Mouse (Mus musculus): ENCODE results near the gene Sema3b.

The Sema3b gene

GRCm38 (mm10) chr9:107611456-107612190 is 2.6 kb upstream of the Sema3b start:
- DNase-seq, result no peak

- DNase-seq, result no peak
Measured at GRCm38 (mm10) chr9:107609433-107609830, 403 bp upstream of the Sema3b start.

GRCm38 (mm10) chr9:107607653-107608245 is 1.3 kb downstream of the Sema3b start:
- DNase-seq, result no peak

- no peak for DNase-seq
Measured at GRCm38 (mm10) chr9:107607036-107607435, 2.0 kb downstream of the Sema3b start.

- no peak for DNase-seq
Measured at GRCm38 (mm10) chr9:107606591-107606990, 2.4 kb downstream of the Sema3b start.

- DNase-seq, result no peak
Measured at GRCm38 (mm10) chr9:107605041-107605661, 3.9 kb downstream of the Sema3b start.

- peak; percentile 65 to 74 for DNase-seq
Measured at GRCm38 (mm10) chr9:107603251-107603650, 5.8 kb downstream of the Sema3b start.

GRCm38 (mm10) chr9:107602068-107602648 is 6.9 kb downstream of the Sema3b start:
- peak; percentile 95 to 96 for DNase-seq

- no peak for DNase-seq
Measured at GRCm38 (mm10) chr9:107601275-107601674, 7.8 kb downstream of the Sema3b start.

- peak; percentile 27 to 31 for DNase-seq
Measured at GRCm38 (mm10) chr9:107600745-107601144, 8.3 kb downstream of the Sema3b start.

- no peak for DNase-seq
Measured at GRCm38 (mm10) chr9:107599842-107600241, 9.2 kb downstream of the Sema3b start.

GRCm38 (mm10) chr9:107599433-107599832 is 9.6 kb downstream of the Sema3b start:
- DNase-seq, result no peak

GRCm38 (mm10) chr9:107598385-107598784 is 10.6 kb downstream of the Sema3b start:
- DNase-seq, result no peak

- no peak for DNase-seq
Measured at GRCm38 (mm10) chr9:107596619-107597569, 12.1 kb downstream of the Sema3b start.

GRCm38 (mm10) chr9:107594281-107595062 is 14.6 kb downstream of the Sema3b start:
- no peak for DNase-seq

- DNase-seq, result no peak
Measured at GRCm38 (mm10) chr9:107593101-107593976, 15.7 kb downstream of the Sema3b start.

GRCm38 (mm10) chr9:107590773-107591060 is 18.3 kb downstream of the Sema3b start:
- no peak for DNase-seq

- DNase-seq, result no peak
Measured at GRCm38 (mm10) chr9:107590058-107590772, 18.8 kb downstream of the Sema3b start.

GRCm38 (mm10) chr9:107587833-107588639 is 21.0 kb downstream of the Sema3b start:
- DNase-seq, result no peak

Data from B cell, adult 2 months (primary cell).